25 mouse cellular contexts compared by ENCODE assay signal in genomic region chr17:39009846-39010245, GRCm38 (mm10). TPM values are rescaled to one million over a fixed set of nuclear protein-coding genes. Genes with fewer than 3 reads are reported as not detected.
"Had no signal": no experiment of that assay in that cellular context is flagged by ENCODE, and none has a peak within 500 bp of the region (broad histone marks: within the 10 kb centered on the region; RNA-seq: fewer than 3 reads in every experiment).

No protein-coding gene starts in this region.

- H3K4me1 ChIP-seq: neural tube, embryonic 13.5 days; neural tube, embryonic 15.5 days; stomach, embryonic 15.5 days had no signal

- DNase-seq: retina, postnatal 1 day; right cerebral cortex, adult 18-20 months; right cerebral cortex, postnatal 14 days; right cerebral cortex, postnatal 25 days; right cerebral cortex, postnatal 4 days; spleen, adult 18-20 months; thymus, adult 18-20 months; thymus, adult 2 months; thymus, postnatal 14 days; thymus, postnatal 25 days; thymus, postnatal 36 days; thymus, postnatal 4 days had no signal

- H3K4me3 ChIP-seq: neural tube, embryonic 13.5 days; neural tube, embryonic 15.5 days; stomach, embryonic 15.5 days had no signal

- H3K27me3 ChIP-seq: neural tube, embryonic 13.5 days; neural tube, embryonic 15.5 days; stomach, embryonic 15.5 days had no signal

- H3K36me3 ChIP-seq: neural tube, embryonic 13.5 days; neural tube, embryonic 15.5 days; stomach, embryonic 15.5 days had no signal

- H3K9me3 ChIP-seq: neural tube, embryonic 13.5 days; neural tube, embryonic 15.5 days; stomach, embryonic 15.5 days had no signal

- H3K27ac ChIP-seq: neural tube, embryonic 13.5 days; neural tube, embryonic 15.5 days; stomach, embryonic 15.5 days; stomach, postnatal 0 days had no signal

- H3K9ac ChIP-seq: neural tube, embryonic 13.5 days; neural tube, embryonic 15.5 days; stomach, embryonic 15.5 days had no signal

- H3K4me2 ChIP-seq: neural tube, embryonic 13.5 days; neural tube, embryonic 15.5 days; stomach, embryonic 15.5 days had no signal

RNA-seq across cellular contexts. Expression of gene Esp24, which starts 26.6 kb away (rescaled TPM):
- total RNA-seq: neutrophil, adult 5-6 weeks had no signal
- polyA plus RNA-seq: neural tube, embryonic 13.5 days; neural tube, embryonic 14.5 days; neural tube, embryonic 15.5 days; small intestine, adult 2 months; spleen, adult 2 months; stomach, embryonic 14.5 days; stomach, embryonic 15.5 days; stomach, embryonic 16.5 days; stomach, postnatal 0 days; testis, adult 2 months; thymus, adult 2 months; thymus, postnatal 0 days; urinary bladder, adult 2 months had no signal

RNA-seq across cellular contexts. Expression of gene Gm21903, which starts 33.3 kb away (rescaled TPM):
- total RNA-seq: neutrophil, adult 5-6 weeks had no signal
- polyA plus RNA-seq: neural tube, embryonic 13.5 days; neural tube, embryonic 14.5 days; neural tube, embryonic 15.5 days; small intestine, adult 2 months; spleen, adult 2 months; stomach, embryonic 14.5 days; stomach, embryonic 15.5 days; stomach, embryonic 16.5 days; stomach, postnatal 0 days; testis, adult 2 months; thymus, adult 2 months; thymus, postnatal 0 days; urinary bladder, adult 2 months had no signal
